Mouse (Mus musculus) testis, adult 2 months (tissue): Measurements from ENCODE around the gene Sgpp1. TPM values are rescaled to one million over a fixed set of nuclear protein-coding genes. Genes with fewer than 3 reads are reported as not detected.

Experiments used
- H3K27ac ChIP-seq: fragments of 200-500 bp; 2 replicates; pipeline ENCODE4 v1.5.1; 2012; ENCODE audit warnings: low read depth, low read length; ENCODE audit not compliant: control insufficient read depth, insufficient read depth
- H3K27me3 ChIP-seq: fragments of 200-500 bp; 2 replicates; pipeline ENCODE4 v1.6.1; 2012; ENCODE audit warnings: mild to moderate bottlenecking, low read length, moderate library complexity; ENCODE audit not compliant: control insufficient read depth, insufficient read depth
- H3K36me3 ChIP-seq: fragments of 200-500 bp; 2 replicates; pipeline ENCODE4 v1.6.1; 2012; ENCODE audit warnings: mild to moderate bottlenecking, low read length; ENCODE audit not compliant: control insufficient read depth, insufficient read depth
- H3K4me1 ChIP-seq: fragments of 200-500 bp; 2 replicates; pipeline ENCODE4 v1.6.1; 2012; ENCODE audit warnings: low read length; ENCODE audit not compliant: control insufficient read depth, insufficient read depth
- H3K4me3 ChIP-seq: fragments of 200-500 bp; 2 replicates; pipeline ENCODE4 v1.5.1; 2012; ENCODE audit warnings: low read depth, mild to moderate bottlenecking, low read length, moderate library complexity, mixed read lengths; ENCODE audit not compliant: control insufficient read depth
- CTCF ChIP-seq: fragments of 200-500 bp; IDR thresholded peaks from 2 replicates; pipeline ENCODE4 v1.5.1; 2012; ENCODE audit warnings: low read depth, mild to moderate bottlenecking, inconsistent platforms, low read length, moderate library complexity; ENCODE audit not compliant: control insufficient read depth, insufficient read depth, insufficient replicate concordance
- POLR2A ChIP-seq: fragments of 200-500 bp; IDR thresholded peaks from 2 replicates; pipeline ENCODE4 v1.6.1; 2012; ENCODE audit warnings: low read depth, mild to moderate bottlenecking, inconsistent platforms, low read length, moderate library complexity; ENCODE audit not compliant: control insufficient read depth
- polyA plus RNA-seq: library from polyadenylated mRNA; depleted of rRNA; stranded (reverse); fragments of >200 nt; gene quantifications from 2 replicates; pipeline ENCODE4 v1.2.3, GENCODE M21; 2012; rRNA removed

The Sgpp1 gene
- polyA plus RNA-seq = 20.0 and 20.8 TPM in 2 replicates

GRCm38 (mm10) chr12:75735246-75736200, at the start of gene Sgpp1:
Sgpp1 (minus strand) TSS chr12:75735729.
- H3K4me1 ChIP-seq = peaks cover 6% of the 10 kb centered on the region; the same call in 1 of the 2 replicates
- H3K36me3 ChIP-seq = no peaks in the 10 kb centered on the region
- H3K4me3 ChIP-seq = peak within 1 kb of the TSS; percentile 92
- H3K27ac ChIP-seq = peak within 1 kb of the TSS; percentile 75
- TF ChIP-seq CTCF (no peak), POLR2A (peak; percentile 64)
- no peaks in the 10 kb centered on the region for H3K27me3 ChIP-seq

- no peaks in the 10 kb centered on the region for H3K27me3 ChIP-seq
- no peaks in the 10 kb centered on the region for H3K36me3 ChIP-seq
- H3K27ac ChIP-seq = no peak overlapping the region
- TF ChIP-seq POLR2A (no peak), CTCF (no peak)
- no peaks in the 10 kb centered on the region for H3K4me1 ChIP-seq
- H3K4me3 ChIP-seq = no peak overlapping the region
Measured at GRCm38 (mm10) chr12:75784271-75784751, 48.8 kb upstream of the Sgpp1 start.

GRCm38 (mm10) chr12:75781995-75782394, 46.5 kb upstream of the Sgpp1 start:
- Histone ChIP-seq H3K4me3 (no peak overlapping the region), H3K27ac (no peak overlapping the region), H3K4me1 (no peaks in the 10 kb centered on the region), H3K27me3 (no peaks in the 10 kb centered on the region), H3K36me3 (no peaks in the 10 kb centered on the region)
- no peak for TF ChIP-seq CTCF
- no peak for TF ChIP-seq POLR2A

GRCm38 (mm10) chr12:75781445-75781844, 45.9 kb upstream of the Sgpp1 start:
- no peak for TF ChIP-seq POLR2A
- TF ChIP-seq CTCF = no peak
- Histone ChIP-seq H3K36me3 (no peaks in the 10 kb centered on the region), H3K27ac (no peak overlapping the region), H3K4me1 (no peaks in the 10 kb centered on the region), H3K4me3 (no peak overlapping the region), H3K27me3 (no peaks in the 10 kb centered on the region)

GRCm38 (mm10) chr12:75772424-75773034, 37.0 kb upstream of the Sgpp1 start:
- H3K4me1 ChIP-seq = no peaks in the 10 kb centered on the region
- no peaks in the 10 kb centered on the region for H3K27me3 ChIP-seq
- TF ChIP-seq POLR2A = no peak
- TF ChIP-seq CTCF = peak; percentile 31; the same call in 1 of the 2 replicates
- no peak overlapping the region for H3K27ac ChIP-seq
- H3K4me3 ChIP-seq = no peak overlapping the region
- no peaks in the 10 kb centered on the region for H3K36me3 ChIP-seq

- no peaks in the 10 kb centered on the region for H3K36me3 ChIP-seq
- no peak overlapping the region for H3K4me3 ChIP-seq
- H3K27ac ChIP-seq = no peak overlapping the region
- TF ChIP-seq CTCF (no peak), POLR2A (no peak)
- H3K27me3 ChIP-seq = no peaks in the 10 kb centered on the region
- no peaks in the 10 kb centered on the region for H3K4me1 ChIP-seq
Measured at GRCm38 (mm10) chr12:75771410-75771809, 35.9 kb upstream of the Sgpp1 start.

- H3K36me3 ChIP-seq = no peaks in the 10 kb centered on the region
- no peaks in the 10 kb centered on the region for H3K4me1 ChIP-seq
- H3K27ac ChIP-seq = no peak overlapping the region
Measured at GRCm38 (mm10) chr12:75766885-75767317, 31.4 kb upstream of the Sgpp1 start.

More at GRCm38 (mm10) chr12:75766885-75767317, 31.4 kb upstream of the Sgpp1 start:
- no peak overlapping the region for H3K4me3 ChIP-seq
- no peaks in the 10 kb centered on the region for H3K27me3 ChIP-seq
- TF ChIP-seq CTCF (no peak), POLR2A (no peak)
